In the genomic region with DNA sequence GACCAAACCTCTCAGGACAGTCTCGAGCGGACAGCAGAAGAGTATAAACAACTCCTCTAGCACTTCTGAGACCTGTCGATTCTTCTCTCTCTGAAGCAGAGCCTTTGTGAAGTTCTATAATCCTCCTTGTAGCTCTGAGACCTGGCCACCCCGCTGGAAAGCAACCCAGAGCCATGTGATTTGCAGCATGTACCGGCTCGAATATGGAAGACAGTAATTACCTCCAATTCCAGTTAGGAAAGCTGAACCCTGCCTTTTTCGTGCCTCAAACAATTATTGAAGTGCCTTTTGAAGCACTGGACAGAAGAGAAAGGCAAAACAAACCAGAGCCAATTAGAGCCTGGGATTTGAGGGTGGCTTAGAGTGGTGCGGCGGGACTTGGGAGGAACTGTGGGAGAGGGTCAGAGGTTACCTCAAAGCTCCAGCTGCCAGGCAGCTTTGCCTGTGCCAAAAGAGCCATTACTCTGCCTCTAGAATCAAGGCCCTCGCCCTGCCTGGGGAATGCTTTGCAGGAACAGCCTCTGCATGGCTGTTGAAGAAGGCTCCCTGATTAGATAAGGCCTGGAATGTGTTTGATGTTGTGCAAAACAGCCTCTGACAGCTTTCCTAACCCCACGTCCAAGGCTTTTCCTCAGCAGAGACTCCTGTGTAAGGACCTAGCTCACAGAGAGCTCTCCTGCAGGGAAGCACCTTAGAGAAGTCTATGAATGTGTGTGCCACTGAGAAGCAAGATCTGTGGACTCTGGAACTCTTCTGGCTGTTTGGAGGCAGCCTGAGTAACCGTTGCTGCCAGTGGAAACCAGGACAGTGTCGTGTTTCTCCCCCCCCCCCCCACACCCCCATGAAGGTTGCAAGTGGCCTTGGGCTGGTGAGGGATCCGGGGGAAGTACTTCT, we compare ENCODE assay signal across 10 mouse cellular contexts.
DNase-seq lines count a peak whose midpoint lies in the region; ATAC-seq and TF ChIP-seq lines count a peak whose summit lies in the region.
"Had no signal": no experiment of that assay in that cellular context is flagged by ENCODE, and none has a peak within 500 bp of the region (broad histone marks: within the 10 kb centered on the region; RNA-seq: fewer than 3 reads in every experiment).

No protein-coding gene starts in this region.

- intact Hi-C loops in left cerebral cortex, adult 2 months (cut with DNase I): no loop called here

- no peak overlapping the region for H3K4me3 ChIP-seq in left cerebral cortex, adult 2 months
- peak overlapping the region; percentile 22 for H3K4me3 ChIP-seq in heart, embryonic 10.5 days
- H3K4me3 ChIP-seq in lung, embryonic 16.5 days (ENCODE audit: low read length): no peak overlapping the region
- no peak overlapping the region for H3K4me3 ChIP-seq in stomach, embryonic 16.5 days (replicated peaks; ENCODE audit: low read length)
- H3K4me3 ChIP-seq: erythroblast, embryonic 14.5 days had no signal

- no peak for DNase-seq in left cerebral cortex, adult 2 months (ENCODE audit: extremely low spot score in 1 of 2, low spot score in 2 of 2)
- no peak for DNase-seq in left cerebral cortex, adult 11 months (ENCODE audit: low spot score)
- DNase-seq in heart, embryonic 10.5 days (ENCODE audit: low spot score): peak; percentile 90
- DNase-seq in kidney, adult 8-10 months: peak; percentile 49 to 57
- no peak for DNase-seq in cerebellum, postnatal 36 days
- DNase-seq in left cerebral cortex, adult 8-10 months (ENCODE audit: low spot score in 2 of 2): no peak

- no peaks in the 10 kb centered on the region for H3K27me3 ChIP-seq in heart, embryonic 10.5 days (ENCODE audit: insufficient read depth, poor library complexity, severe bottlenecking)
- H3K27me3 ChIP-seq in lung, embryonic 16.5 days (ENCODE audit: control insufficient read depth, insufficient read depth, low read depth, low read length): no peaks in the 10 kb centered on the region
- H3K27me3 ChIP-seq in stomach, embryonic 16.5 days (ENCODE audit: control insufficient read depth, insufficient read depth, low read length): no peaks in the 10 kb centered on the region
- H3K27me3 ChIP-seq: CH12.LX had no signal

- no peak overlapping the region for H3K4me2 ChIP-seq in lung, embryonic 16.5 days (ENCODE audit: low read depth, low read length)
- no peak overlapping the region for H3K4me2 ChIP-seq in stomach, embryonic 16.5 days (ENCODE audit: low read depth, low read length)

- no peaks in the 10 kb centered on the region for H3K36me3 ChIP-seq in heart, embryonic 10.5 days
- no peaks in the 10 kb centered on the region for H3K36me3 ChIP-seq in lung, embryonic 16.5 days (ENCODE audit: control insufficient read depth, insufficient read depth, low read length)
- no peaks in the 10 kb centered on the region for H3K36me3 ChIP-seq in stomach, embryonic 16.5 days (ENCODE audit: control insufficient read depth, insufficient read depth, low read length)

- H3K4me1 ChIP-seq in heart, embryonic 10.5 days: peaks cover 71% of the 10 kb centered on the region
- H3K4me1 ChIP-seq in lung, embryonic 16.5 days (replicated peaks; ENCODE audit: control insufficient read depth, insufficient read depth, low read length): peaks cover 63% of the 10 kb centered on the region
- peaks cover 50% of the 10 kb centered on the region for H3K4me1 ChIP-seq in stomach, embryonic 16.5 days (ENCODE audit: control insufficient read depth, insufficient read depth, low read length)

- H3K27ac ChIP-seq in left cerebral cortex, adult 2 months: peak overlapping the region; percentile 34; the same call in 1 of the 2 replicates
- peak overlapping the region; percentile 86 for H3K27ac ChIP-seq in heart, embryonic 10.5 days
- peak overlapping the region; percentile 96 for H3K27ac ChIP-seq in lung, embryonic 16.5 days (ENCODE audit: low read length)
- H3K27ac ChIP-seq in stomach, embryonic 16.5 days (ENCODE audit: low read length): peak overlapping the region; percentile 85

- no peaks in the 10 kb centered on the region for H3K9me3 ChIP-seq in heart, embryonic 10.5 days
- no peaks in the 10 kb centered on the region for H3K9me3 ChIP-seq in lung, embryonic 16.5 days (ENCODE audit: control insufficient read depth, low read length)
- H3K9me3 ChIP-seq in stomach, embryonic 16.5 days (replicated peaks; ENCODE audit: control insufficient read depth, low read length): no peaks in the 10 kb centered on the region

- ATAC-seq in lung, embryonic 16.5 days (ENCODE audit: low read depth): peak; percentile 88
- ATAC-seq in stomach, embryonic 16.5 days (ENCODE audit: insufficient read depth, low FRiP score): peak; percentile 83

- TF ChIP-seq CTCF in left cerebral cortex, adult 2 months (IDR thresholded peaks at IDR 0.05): no peak

- H3K9ac ChIP-seq in lung, embryonic 16.5 days (ENCODE audit: low read length): peak overlapping the region; percentile 54
- peak overlapping the region; percentile 11 for H3K9ac ChIP-seq in stomach, embryonic 16.5 days (ENCODE audit: low read length)

- 12% methylated on average over 14 of the region's 14 CpGs for WGBS in heart, embryonic 10.5 days
- 13% methylated on average over 14 of the region's 14 CpGs for WGBS in lung, embryonic 16.5 days
- 17% methylated on average over 14 of the region's 14 CpGs for WGBS in stomach, embryonic 16.5 days

Comparison
In these comparisons a context has a peak if more than half of its experiments do, and no peak if none do; other contexts are left out.
1. DNase-seq: peak in heart, embryonic 10.5 days (single experiment) and kidney, adult 8-10 months (2 of 2); none in left cerebral cortex, adult 2 months (0 of 2), left cerebral cortex, adult 11 months (single experiment), cerebellum, postnatal 36 days (0 of 2) and left cerebral cortex, adult 8-10 months (0 of 2).
2. H3K27ac ChIP-seq: peak in every context shown above with its lines; median percentile 96 in lung, embryonic 16.5 days; 86 in heart, embryonic 10.5 days; 85 in stomach, embryonic 16.5 days; 34 in left cerebral cortex, adult 2 months.